In the genomic region with DNA sequence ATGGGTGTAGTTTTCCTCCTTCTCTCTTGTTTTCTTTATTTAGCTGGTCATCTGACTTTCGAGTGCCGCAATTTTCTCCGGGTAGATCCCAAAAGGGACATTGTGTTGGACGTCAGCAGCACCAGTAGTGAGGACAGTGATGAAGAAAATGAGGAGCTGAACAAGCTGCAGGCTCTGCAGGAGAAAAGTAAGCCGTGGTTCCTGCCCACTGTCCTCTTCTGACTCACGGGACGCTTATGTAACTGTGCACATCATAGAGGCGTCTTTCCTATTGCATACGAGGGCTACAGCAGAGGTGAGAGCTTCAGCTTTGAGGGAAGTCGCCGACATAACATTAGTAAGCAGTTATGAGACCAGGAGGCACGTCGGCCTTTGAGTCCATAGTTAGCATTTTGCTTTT, we compare ENCODE assay signal across 17 mouse cellular contexts.
DNase-seq lines count a peak whose midpoint lies in the region; ATAC-seq lines count a peak whose summit lies in the region.
"Had no signal": no experiment of that assay in that cellular context is flagged by ENCODE, and none has a peak within 500 bp of the region (broad histone marks: within the 10 kb centered on the region; RNA-seq: fewer than 3 reads in every experiment).

No protein-coding gene starts in this region.

- DNase-seq in frontal cortex, postnatal 10 days (ENCODE audit: low spot score in 2 of 2): no peak
- DNase-seq in right cerebral cortex, adult 18-20 months: peak; percentile 26
- DNase-seq in right cerebral cortex, postnatal 25 days: no peak
- peak; percentile 22 for DNase-seq in telencephalon, adult 2 months (ENCODE audit: low read depth, low spot score)
- DNase-seq in cerebellum, adult 9-10 months: no peak
- DNase-seq: adrenal gland, adult 2 months; adrenal gland, postnatal 10 days; adrenal gland, postnatal 25 days; cerebellum, adult 11-12 months; cerebellum, adult 2 months; cerebellum, adult 9-11 months; cerebellum, postnatal 14 days; cerebellum, postnatal 36 days; embryo, embryonic 11 days had no signal

- peak; percentile 98 for ATAC-seq in frontal cortex, adult (ENCODE audit: low TSS enrichment)
- ATAC-seq: forebrain, embryonic 14.5 days; forebrain, embryonic 16.5 days had no signal

Comparison
In these comparisons a context has a peak if more than half of its experiments do, and no peak if none do; other contexts are left out.
1. DNase-seq: peak in right cerebral cortex, adult 18-20 months (single experiment) and telencephalon, adult 2 months (single experiment); none in frontal cortex, postnatal 10 days (0 of 2), right cerebral cortex, postnatal 25 days (single experiment) and cerebellum, adult 9-10 months (single experiment).